Mouse (Mus musculus) MEL (cell line): ENCODE data around the gene Slc25a26. TPM values are rescaled to one million over a fixed set of nuclear protein-coding genes. Genes with fewer than 3 reads are reported as not detected.

Experiments used
- DNase-seq: peaks from one replicate; pipeline ENCODE4 v3.0.0; 2011; ENCODE audit warnings: low read depth, low spot score
- H3K27ac ChIP-seq: 2 replicates; pipeline ENCODE4 v1.5.1; 2012; ENCODE audit warnings: low read depth, mild to moderate bottlenecking, control low read depth, low read length, moderate library complexity; ENCODE audit not compliant: control insufficient read depth
- H3K27me3 ChIP-seq, 2 experiments: fragments of 150-350 bp in 1 of 2; sonication (generic) in 1 of 2; 2 replicates each; pipeline ENCODE4 v1.6.1; 2012; ENCODE audit warnings: low read length in 2 of 2, mild to moderate bottlenecking in 2 of 2, improper control_type of control experiment in 1 of 2, moderate library complexity in 1 of 2; ENCODE audit not compliant: insufficient read depth in 2 of 2, control insufficient read depth in 1 of 2
- H3K36me3 ChIP-seq, 2 experiments: 2 replicates each; pipeline ENCODE4 v1.6.1; 2012 to 2014; ENCODE audit warnings: low read length in 2 of 2, improper control_type of control experiment in 1 of 2, inconsistent platforms in 1 of 2, mild to moderate bottlenecking in 1 of 2; ENCODE audit not compliant: insufficient read depth in 2 of 2, control insufficient read depth in 1 of 2
- H3K4me1 ChIP-seq, 2 experiments: fragments of 150-350 bp in 1 of 2; sonication (generic) in 1 of 2; 2 replicates each; pipeline ENCODE4 v1.6.1; 2012; ENCODE audit warnings: low read length in 2 of 2, improper control_type of control experiment in 1 of 2, mild to moderate bottlenecking in 1 of 2; ENCODE audit not compliant: insufficient read depth in 2 of 2, control insufficient read depth in 1 of 2
- H3K4me3 ChIP-seq, 2 experiments: fragments of 150-350 bp in 1 of 2; sonication (generic) in 1 of 2; 2 replicates each; pipeline ENCODE4 v1.5.1; 2012; ENCODE audit warnings: low read depth in 2 of 2, low read length in 2 of 2, mild to moderate bottlenecking in 2 of 2, moderate library complexity in 2 of 2, control low read depth in 1 of 2, improper control_type of control experiment in 1 of 2; ENCODE audit not compliant: control insufficient read depth in 1 of 2, insufficient read depth in 1 of 2
- H3K79me2 ChIP-seq: 2 replicates; pipeline ENCODE4 v1.6.1; 2012; ENCODE audit warnings: mild to moderate bottlenecking, low read length, moderate library complexity; ENCODE audit not compliant: control insufficient read depth, poor library complexity, insufficient read depth
- H3K9ac ChIP-seq: 2 replicates; pipeline ENCODE4 v1.6.1; 2012; ENCODE audit warnings: low read depth, mild to moderate bottlenecking, control low read depth, low read length, moderate library complexity; ENCODE audit not compliant: control insufficient read depth, poor library complexity, severe bottlenecking
- H3K9me3 ChIP-seq: fragments of 150-350 bp; sonication (generic); replicated peaks from 2 replicates; pipeline ENCODE4 v1.6.1; 2012; ENCODE audit warnings: mild to moderate bottlenecking, low read length, improper control_type of control experiment, moderate library complexity; ENCODE audit not compliant: insufficient read depth
- CHD1 ChIP-seq: IDR thresholded peaks from 2 replicates; pipeline ENCODE4 v1.6.1; 2012; ENCODE audit warnings: low read depth, mild to moderate bottlenecking, inconsistent platforms, low read length, improper control_type of control experiment
- E2F4 ChIP-seq: IDR thresholded peaks from 2 replicates; pipeline ENCODE4 v1.6.1; 2011; ENCODE audit warnings: low read depth, low read length, improper control_type of control experiment, borderline replicate concordance
- GATA1 ChIP-seq: IDR thresholded peaks from 2 replicates; pipeline ENCODE4 v1.6.1; 2011; ENCODE audit warnings: low read depth, low read length, improper control_type of control experiment
- MEF2A ChIP-seq: IDR thresholded peaks from 2 replicates; pipeline ENCODE4 v1.6.1; 2014; ENCODE audit warnings: low read depth, mild to moderate bottlenecking, inconsistent platforms, low read length, improper control_type of control experiment; ENCODE audit not compliant: poor library complexity, insufficient replicate concordance, severe bottlenecking; ENCODE audit errors: extremely low read depth
- MXI1 ChIP-seq: IDR thresholded peaks from 2 replicates; pipeline ENCODE4 v1.6.1; 2011; ENCODE audit warnings: mild to moderate bottlenecking, low read depth, low read length, improper control_type of control experiment
- MYB ChIP-seq: IDR thresholded peaks from 2 replicates; pipeline ENCODE4 v1.6.1; 2011; ENCODE audit warnings: mild to moderate bottlenecking, low read depth, low read length, improper control_type of control experiment
- MYC ChIP-seq: IDR thresholded peaks from 2 replicates; pipeline ENCODE4 v1.6.1; 2011; ENCODE audit warnings: low read depth, mild to moderate bottlenecking, low read length, improper control_type of control experiment, moderate library complexity
- NRF1 ChIP-seq: IDR thresholded peaks from 2 replicates; pipeline ENCODE4 v1.6.1; 2014; ENCODE audit warnings: low read depth, mild to moderate bottlenecking, inconsistent platforms, low read length, improper control_type of control experiment, moderate library complexity; ENCODE audit not compliant: poor library complexity, insufficient read depth, severe bottlenecking
- TAL1 ChIP-seq: IDR thresholded peaks from 2 replicates; pipeline ENCODE4 v1.6.1; 2012; ENCODE audit warnings: mild to moderate bottlenecking, inconsistent platforms, low read length, moderate library complexity, mixed read lengths
- USF1 ChIP-seq: IDR thresholded peaks from 2 replicates; pipeline ENCODE4 v1.6.1; 2014; ENCODE audit warnings: low read depth, mild to moderate bottlenecking, inconsistent platforms, low read length, improper control_type of control experiment, moderate library complexity
- ZC3H11A ChIP-seq: IDR thresholded peaks from 2 replicates; pipeline ENCODE4 v1.6.1; 2012; ENCODE audit warnings: low read depth, mild to moderate bottlenecking, inconsistent platforms, low read length, improper control_type of control experiment
- ZKSCAN1 ChIP-seq: IDR thresholded peaks from 2 replicates; pipeline ENCODE4 v1.6.1; 2012; ENCODE audit warnings: low read depth, mild to moderate bottlenecking, inconsistent platforms, low read length, improper control_type of control experiment, moderate library complexity
- ZMIZ1 ChIP-seq: IDR thresholded peaks from 2 replicates; pipeline ENCODE4 v1.6.1; 2012; ENCODE audit warnings: low read depth, mild to moderate bottlenecking, inconsistent platforms, low read length, improper control_type of control experiment, moderate library complexity
- ZNF384 ChIP-seq: IDR thresholded peaks from 2 replicates; pipeline ENCODE4 v1.6.1; 2012; ENCODE audit warnings: low read depth, mild to moderate bottlenecking, inconsistent platforms, low read length, improper control_type of control experiment
- polyA plus RNA-seq, 2 experiments: library from polyadenylated mRNA; stranded (reverse) in 1 of 2; unstranded in 1 of 2; fragments of >175 nt in 1 of 2; fragments of >200 nt in 1 of 2; gene quantifications; 2 replicates each; pipeline versions ENCODE4 v1.2.1 to v1.2.4; 2012; ENCODE audit warnings: low replicate concordance in 2 of 2, low read depth in 1 of 2; ENCODE audit not compliant: insufficient read length in 2 of 2, insufficient read depth in 1 of 2, missing spikeins in 1 of 2
- total RNA-seq: library from RNA; depleted of rRNA; stranded (reverse); fragments of 300-350 nt; gene quantifications from 2 replicates; pipeline ENCODE4 v1.2.3, GENCODE M21; 2012; rRNA removed

Slc25a26 gene
- total and polyA plus RNA-seq, 3 experiments = 8.1 to 11.5 TPM; not detected in 1

- Histone ChIP-seq H3K9ac (no peak overlapping the region), H3K27ac (no peak overlapping the region), H3K9me3 (no peaks in the 10 kb centered on the region), H3K4me1 (no peaks in the 10 kb centered on the region), H3K27me3 (no peaks in the 10 kb centered on the region), H3K4me3 (no peak overlapping the region), H3K79me2 (no peaks in the 10 kb centered on the region), H3K36me3 (no peaks in the 10 kb centered on the region)
- TF ChIP-seq USF1 (no peak), NRF1 (no peak), MEF2A (no peak), MYC (no peak), ZMIZ1 (no peak), TAL1 (no peak), E2F4 (no peak)
- no peak for DNase-seq
These were observed 152.6 kb downstream of the Slc25a26 start for GRCm38 (mm10) chr6:94652659-94653213.

GRCm38 (mm10) chr6:94653388-94654316 is 153.5 kb downstream of the Slc25a26 start:
- Histone ChIP-seq H3K4me3 (no peak overlapping the region), H3K4me1 (no peaks in the 10 kb centered on the region), H3K27me3 (no peaks in the 10 kb centered on the region), H3K27ac (no peak overlapping the region), H3K79me2 (no peaks in the 10 kb centered on the region), H3K36me3 (no peaks in the 10 kb centered on the region), H3K9me3 (no peaks in the 10 kb centered on the region), H3K9ac (no peak overlapping the region)
- no peak for DNase-seq
- TF ChIP-seq GATA1 (no peak), MYB (no peak), ZC3H11A (no peak), ZNF384 (no peak), MEF2A (no peak), MYC (no peak), ZKSCAN1 (no peak), CHD1 (no peak), MXI1 (no peak)

Other genes with a start within 250 kb of the Slc25a26 start
- gene Magi1, start 216.4 kb upstream of the Slc25a26 start, total RNA-seq = not detected in 2 replicates
- not detected for gene Magi1, start 216.4 kb upstream of the Slc25a26 start, polyA plus RNA-seq
- gene Lrig1, start 199.8 kb downstream of the Slc25a26 start, total RNA-seq = 0.52 and 0.58 TPM in 2 replicates
- under 1 TPM in 1 of 2 experiments, not detected in 1; 0.75 TPM for gene Lrig1, start 199.8 kb downstream of the Slc25a26 start, polyA plus RNA-seq